Comparison of ENCODE assay signal across 9 mouse cellular contexts in genomic region chr3:87620218-87620891, GRCm38 (mm10). TPM values are rescaled to one million over a fixed set of nuclear protein-coding genes. Genes with fewer than 3 reads are reported as not detected.
DNase-seq lines count a peak whose midpoint lies in the region; ATAC-seq and TF ChIP-seq lines count a peak whose summit lies in the region.
"Had no signal": no experiment of that assay in that cellular context is flagged by ENCODE, and none has a peak within 500 bp of the region (broad histone marks: within the 10 kb centered on the region; RNA-seq: fewer than 3 reads in every experiment).

No protein-coding gene starts in this region.

- H3K36me3 ChIP-seq in forebrain, embryonic 10.5 days (replicated peaks): peaks cover 15% of the 10 kb centered on the region
- H3K36me3 ChIP-seq in limb, embryonic 12.5 days: 0 out of 2 replicates have a peak, but pooled peaks cover 3% of the 10 kb centered on the region

- ATAC-seq in limb, embryonic 12.5 days (ENCODE audit: insufficient number of reproducible peaks, insufficient read depth, low FRiP score, low TSS enrichment, low read depth): no peak
- no peak for ATAC-seq in megakaryocyte progenitor cell, adult 5-6 weeks (replicated peaks; ENCODE audit: poor library complexity)

- peak overlapping the region; percentile 94 for H3K4me3 ChIP-seq in layer of hippocampus, adult 2 months
- peak overlapping the region; percentile 72 for H3K4me3 ChIP-seq in forebrain, embryonic 10.5 days
- peak overlapping the region; percentile 75 for H3K4me3 ChIP-seq in limb, embryonic 12.5 days (replicated peaks)
- peak overlapping the region; percentile 33 for H3K4me3 ChIP-seq in olfactory bulb, adult 2 months (ENCODE audit: insufficient read depth, low read depth, low read length)
- H3K4me3 ChIP-seq: erythroblast, embryonic 14.5 days had no signal

- TF ChIP-seq POLR2A in olfactory bulb, adult 2 months (IDR thresholded peaks at IDR 0.05; ENCODE audit: insufficient read depth, low read depth, low read length): no peak

- H3K27ac ChIP-seq in layer of hippocampus, adult 2 months: peak overlapping the region; percentile 91
- no peak overlapping the region for H3K27ac ChIP-seq in forebrain, embryonic 10.5 days
- no peak overlapping the region for H3K27ac ChIP-seq in limb, embryonic 12.5 days
- H3K27ac ChIP-seq in olfactory bulb, adult 2 months (ENCODE audit: insufficient read depth, low read depth, low read length): no peak overlapping the region

- peak overlapping the region; percentile 87 for H3K4me2 ChIP-seq in limb, embryonic 12.5 days

- H3K4me1 ChIP-seq in forebrain, embryonic 10.5 days: peaks cover 46% of the 10 kb centered on the region
- H3K4me1 ChIP-seq in limb, embryonic 12.5 days (replicated peaks): peaks cover 27% of the 10 kb centered on the region
- peaks cover 4% of the 10 kb centered on the region; the same call in 1 of the 2 replicates for H3K4me1 ChIP-seq in olfactory bulb, adult 2 months (ENCODE audit: control insufficient read depth, insufficient read depth, low read length)

- no peaks in the 10 kb centered on the region for H3K9me3 ChIP-seq in forebrain, embryonic 10.5 days
- H3K9me3 ChIP-seq in limb, embryonic 12.5 days: no peaks in the 10 kb centered on the region

- no peak for DNase-seq in layer of hippocampus, adult 2 months (ENCODE audit: low spot score in 2 of 2)
- no peak for DNase-seq in layer of hippocampus, adult 9-10 months (ENCODE audit: low spot score)
- DNase-seq in forebrain, embryonic 10.5 days (ENCODE audit: extremely low spot score, low spot score): no peak
- no peak for DNase-seq in gastrocnemius, adult 8-10 months (ENCODE audit: low spot score in 2 of 2)
- DNase-seq in gastrocnemius, postnatal 10 days: no peak

- 83% methylated on average over 7 of the region's 7 CpGs for WGBS in forebrain, embryonic 10.5 days
- WGBS in limb, embryonic 12.5 days: 75% methylated on average over 7 of the region's 7 CpGs
- WGBS in olfactory bulb, adult 2 months: 12% methylated on average over 7 of the region's 7 CpGs

- TF ChIP-seq CTCF in layer of hippocampus, adult 2 months (conservative IDR thresholded peaks at IDR 0.05): no peak
- no peak for TF ChIP-seq CTCF in olfactory bulb, adult 2 months (IDR thresholded peaks at IDR 0.05; ENCODE audit: insufficient read depth, low read depth, low read length)

- H3K9ac ChIP-seq in limb, embryonic 12.5 days (replicated peaks): peak overlapping the region; percentile 42; the same call in 1 of the 2 replicates

- H3K27me3 ChIP-seq in forebrain, embryonic 10.5 days (ENCODE audit: poor library complexity, severe bottlenecking): no peaks in the 10 kb centered on the region
- H3K27me3 ChIP-seq in limb, embryonic 12.5 days: no peaks in the 10 kb centered on the region

RNA-seq across cellular contexts. Expression of gene Arhgef11, which starts 3.0 kb away (rescaled TPM):
- 10 to 100 TPM; 60.6 to 61.5 TPM for total RNA-seq in layer of hippocampus, adult 2 months (2021)
- polyA plus RNA-seq in forebrain, embryonic 10.5 days (2016; fragmentation: Nextera tagmentation; extraction: Ambion mirVana): 14.9 and 15.6 TPM in 2 replicates
- polyA plus RNA-seq in limb, embryonic 12.5 days (2016; fragmentation: Nextera tagmentation; extraction: Ambion mirVana): 21.9 and 23.1 TPM in 2 replicates
- not detected in 2 replicates for polyA plus RNA-seq in olfactory bulb, adult 2 months (2012; ENCODE audit: insufficient read depth, insufficient read length, low replicate concordance, missing spikeins)
- 5.4 and 8.7 TPM in 2 replicates for total RNA-seq in megakaryocyte progenitor cell, adult 5-6 weeks (2015)
- 4.8 and 5.5 TPM in 2 replicates for total RNA-seq in megakaryocyte progenitor cell, adult 5-6 weeks (2017)
- total RNA-seq in gastrocnemius, adult 8-10 months (2022): 10 to 100 TPM; 16.5 to 20.9 (median 18.5) TPM
- total RNA-seq in gastrocnemius, postnatal 10 days (2021): 10 to 100 TPM; 19.0 to 20.3 TPM

Comparison
In these comparisons a context has a peak if more than half of its experiments do, and no peak if none do; other contexts are left out.
1. H3K4me3 ChIP-seq: peak in every context shown above with its lines; median percentile 94 in layer of hippocampus, adult 2 months; 75 in limb, embryonic 12.5 days; 72 in forebrain, embryonic 10.5 days; 33 in olfactory bulb, adult 2 months.